Mouse (Mus musculus): ENCODE results near the gene Itga2b. TPM values are rescaled to one million over a fixed set of nuclear protein-coding genes. Genes with fewer than 3 reads are reported as not detected.

The Itga2b gene
- polyA plus RNA-seq, 1 experiment = 4.1 TPM

- Histone ChIP-seq H3K4me3 (ENCODE audit: insufficient read depth, low read length) (no peak overlapping the region), H3K4me1 (ENCODE audit: control insufficient read depth, insufficient read depth, low read length) (no peaks in the 10 kb centered on the region), H3K27ac (ENCODE audit: insufficient read depth, low read length) (no peak overlapping the region)
- TF ChIP-seq CTCF (IDR thresholded peaks at IDR 0.05; ENCODE audit: extremely low read depth, insufficient read depth, low read length) (peak; percentile 71), POLR2A (IDR thresholded peaks at IDR 0.05; ENCODE audit: extremely low read depth, insufficient read depth, low read length) (no peak)
Observed at GRCm38 (mm10) chr11:102486733-102487386, 16.9 kb upstream of the Itga2b start.

- Histone ChIP-seq H3K4me3 (ENCODE audit: insufficient read depth, low read length) (no peak overlapping the region), H3K27ac (ENCODE audit: insufficient read depth, low read length) (no peak overlapping the region), H3K4me1 (ENCODE audit: control insufficient read depth, insufficient read depth, low read length) (no peaks in the 10 kb centered on the region)
- TF ChIP-seq CTCF (IDR thresholded peaks at IDR 0.05; ENCODE audit: extremely low read depth, insufficient read depth, low read length) (no peak), POLR2A (IDR thresholded peaks at IDR 0.05; ENCODE audit: extremely low read depth, insufficient read depth, low read length) (no peak)
Observed at GRCm38 (mm10) chr11:102481779-102482178, 11.9 kb upstream of the Itga2b start.

DNA sequence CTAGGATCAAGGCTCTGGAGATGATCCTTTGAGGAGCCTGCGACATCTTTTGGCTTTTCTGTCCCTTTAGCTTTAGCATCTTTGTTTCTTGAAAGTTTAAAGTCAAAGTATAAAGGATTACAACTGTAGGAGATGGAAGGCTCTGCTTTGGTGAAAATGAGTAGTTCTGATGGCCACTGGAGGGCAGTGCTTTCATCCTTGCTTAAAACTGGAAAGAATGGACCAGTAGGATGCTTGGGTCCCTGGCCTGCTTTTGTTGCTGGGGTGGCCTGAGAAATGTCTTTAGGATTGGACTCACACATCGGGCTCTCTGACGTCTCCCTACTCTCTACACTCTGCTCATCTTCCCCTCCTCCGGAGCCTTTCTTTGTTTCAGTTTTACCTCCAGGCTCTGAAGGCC, 11.0 kb upstream of the Itga2b start:
- peak; percentile 31; the same call in 1 of the 2 replicates for TF ChIP-seq CTCF (IDR thresholded peaks at IDR 0.05; ENCODE audit: extremely low read depth, insufficient read depth, low read length)
- TF ChIP-seq POLR2A (IDR thresholded peaks at IDR 0.05; ENCODE audit: extremely low read depth, insufficient read depth, low read length) = no peak
- Histone ChIP-seq H3K4me3 (ENCODE audit: insufficient read depth, low read length) (no peak overlapping the region), H3K27ac (ENCODE audit: insufficient read depth, low read length) (no peak overlapping the region), H3K4me1 (ENCODE audit: control insufficient read depth, insufficient read depth, low read length) (no peaks in the 10 kb centered on the region)

- no peak for TF ChIP-seq POLR2A (IDR thresholded peaks at IDR 0.05; ENCODE audit: extremely low read depth, insufficient read depth, low read length)
- no peak for TF ChIP-seq CTCF (IDR thresholded peaks at IDR 0.05; ENCODE audit: extremely low read depth, insufficient read depth, low read length)
- Histone ChIP-seq H3K4me1 (ENCODE audit: control insufficient read depth, insufficient read depth, low read length) (no peaks in the 10 kb centered on the region), H3K27ac (ENCODE audit: insufficient read depth, low read length) (no peak overlapping the region), H3K4me3 (ENCODE audit: insufficient read depth, low read length) (no peak overlapping the region)
Observed at GRCm38 (mm10) chr11:102480111-102480510, 10.2 kb upstream of the Itga2b start.

- H3K4me1 ChIP-seq (ENCODE audit: control insufficient read depth, insufficient read depth, low read length) = no peaks in the 10 kb centered on the region
- H3K4me3 ChIP-seq (ENCODE audit: insufficient read depth, low read length) = no peak overlapping the region
- no peak overlapping the region for H3K27ac ChIP-seq (ENCODE audit: insufficient read depth, low read length)
- TF ChIP-seq CTCF (IDR thresholded peaks at IDR 0.05; ENCODE audit: extremely low read depth, insufficient read depth, low read length) (no peak), POLR2A (IDR thresholded peaks at IDR 0.05; ENCODE audit: extremely low read depth, insufficient read depth, low read length) (no peak)
Observed at GRCm38 (mm10) chr11:102479581-102479980, 9.7 kb upstream of the Itga2b start.

- TF ChIP-seq CTCF (IDR thresholded peaks at IDR 0.05; ENCODE audit: extremely low read depth, insufficient read depth, low read length) (no peak), POLR2A (IDR thresholded peaks at IDR 0.05; ENCODE audit: extremely low read depth, insufficient read depth, low read length) (no peak)
- H3K4me1 ChIP-seq (ENCODE audit: control insufficient read depth, insufficient read depth, low read length) = no peaks in the 10 kb centered on the region
- H3K4me3 ChIP-seq (ENCODE audit: insufficient read depth, low read length) = no peak overlapping the region
- H3K27ac ChIP-seq (ENCODE audit: insufficient read depth, low read length) = no peak overlapping the region
Observed at GRCm38 (mm10) chr11:102478671-102479070, 8.7 kb upstream of the Itga2b start.

DNA sequence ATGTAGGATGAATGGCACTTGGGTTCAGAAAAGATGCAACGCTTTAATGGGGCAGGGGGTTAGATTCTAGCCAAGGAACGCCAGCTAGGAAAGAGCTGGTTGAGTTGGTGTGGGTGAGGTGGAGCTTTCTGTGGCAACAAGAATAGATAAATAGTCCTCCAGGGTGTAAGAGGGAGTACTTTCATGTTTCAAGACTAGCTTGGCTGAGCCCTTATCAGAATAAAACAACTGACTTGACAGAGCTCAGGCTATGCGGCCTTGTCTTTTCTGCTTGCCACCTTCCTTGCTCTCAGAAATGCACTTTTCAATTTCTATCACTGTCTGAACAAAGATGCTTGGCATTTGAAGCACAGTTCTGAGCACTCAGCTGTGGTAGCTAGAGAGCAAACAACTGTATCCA, 5.1 kb upstream of the Itga2b start:
- H3K4me1 ChIP-seq (ENCODE audit: control insufficient read depth, insufficient read depth, low read length) = no peaks in the 10 kb centered on the region
- no peak overlapping the region for H3K27ac ChIP-seq (ENCODE audit: insufficient read depth, low read length)
- no peak overlapping the region for H3K4me3 ChIP-seq (ENCODE audit: insufficient read depth, low read length)
- TF ChIP-seq POLR2A (IDR thresholded peaks at IDR 0.05; ENCODE audit: extremely low read depth, insufficient read depth, low read length) (no peak), CTCF (IDR thresholded peaks at IDR 0.05; ENCODE audit: extremely low read depth, insufficient read depth, low read length) (no peak)

GRCm38 (mm10) chr11:102467041-102467631, 2.8 kb downstream of the Itga2b start:
- Histone ChIP-seq H3K4me1 (ENCODE audit: control insufficient read depth, insufficient read depth, low read length) (no peaks in the 10 kb centered on the region), H3K27ac (ENCODE audit: insufficient read depth, low read length) (no peak overlapping the region), H3K4me3 (ENCODE audit: insufficient read depth, low read length) (peak overlapping the region; percentile 17)
- TF ChIP-seq CTCF (IDR thresholded peaks at IDR 0.05; ENCODE audit: extremely low read depth, insufficient read depth, low read length) = no peak
- 0 out of 2 replicates have a peak, but pooled peaks have one; percentile 21 for TF ChIP-seq POLR2A (IDR thresholded peaks at IDR 0.05; ENCODE audit: extremely low read depth, insufficient read depth, low read length)

- H3K4me3 ChIP-seq (ENCODE audit: insufficient read depth, low read length) = no peak overlapping the region
Observed at GRCm38 (mm10) chr11:102465713-102466436, 4.0 kb downstream of the Itga2b start.

More at GRCm38 (mm10) chr11:102465713-102466436, 4.0 kb downstream of the Itga2b start:
- no peaks in the 10 kb centered on the region for H3K4me1 ChIP-seq (ENCODE audit: control insufficient read depth, insufficient read depth, low read length)
- no peak overlapping the region for H3K27ac ChIP-seq (ENCODE audit: insufficient read depth, low read length)
- TF ChIP-seq CTCF (IDR thresholded peaks at IDR 0.05; ENCODE audit: extremely low read depth, insufficient read depth, low read length) = no peak
- TF ChIP-seq POLR2A (IDR thresholded peaks at IDR 0.05; ENCODE audit: extremely low read depth, insufficient read depth, low read length) = no peak
